Mouse (Mus musculus): ENCODE measurements around the gene Olfr960. TPM values are rescaled to one million over a fixed set of nuclear protein-coding genes. Genes with fewer than 3 reads are reported as not detected.

The Olfr960 gene
- polyA plus RNA-seq (2014; fragmentation: Illumina TruSeq; extraction: RNeasy Lipid Tissue Mini Kit (QIAGEN cat#74804); ENCODE audit: insufficient read depth, low read depth, low replicate concordance): not detected

GRCm38 (mm10) chr9:39621073-39621472 is at the start of gene Olfr960:
Olfr960 (plus strand) TSS chr9:39621373.

GRCm38 (mm10) chr9:39575469-39575868 is 45.7 kb upstream of the Olfr960 start, which contains the start of gene Olfr959:
Olfr959 (minus strand) TSS chr9:39575569.

GRCm38 (mm10) chr9:39603999-39604453 is 17.1 kb upstream of the Olfr960 start, which contains the start of gene AW551984:
AW551984 (minus strand) TSS chr9:39604403.

GRCm38 (mm10) chr9:39610355-39610754 is 10.8 kb upstream of the Olfr960 start, which contains the start of gene Olfr148:
Olfr148 (plus strand) TSS chr9:39610655.

GRCm38 (mm10) chr9:39644785-39645184 is 23.6 kb downstream of the Olfr960 start, which contains the start of gene Olfr961:
Olfr961 (plus strand) TSS chr9:39645085.

GRCm38 (mm10) chr9:39666905-39667304 is 45.7 kb downstream of the Olfr960 start, which contains the start of gene Olfr963:
Olfr963 (plus strand) TSS chr9:39667205.

Other genes starting within 250 kb of the Olfr960 start
- gene Olfr951, start 234.0 kb upstream of the Olfr960 start, polyA plus RNA-seq (2014; fragmentation: Illumina TruSeq; extraction: RNeasy Lipid Tissue Mini Kit (QIAGEN cat#74804); ENCODE audit: insufficient read depth, low read depth, low replicate concordance): not detected
- gene Olfr952, start 194.2 kb upstream of the Olfr960 start, polyA plus RNA-seq (2014; fragmentation: Illumina TruSeq; extraction: RNeasy Lipid Tissue Mini Kit (QIAGEN cat#74804); ENCODE audit: insufficient read depth, low read depth, low replicate concordance): not detected
- gene Olfr954, start 164.7 kb upstream of the Olfr960 start, polyA plus RNA-seq (2014; fragmentation: Illumina TruSeq; extraction: RNeasy Lipid Tissue Mini Kit (QIAGEN cat#74804); ENCODE audit: insufficient read depth, low read depth, low replicate concordance): not detected
- not detected for gene Olfr955, start 149.4 kb upstream of the Olfr960 start, polyA plus RNA-seq (2014; fragmentation: Illumina TruSeq; extraction: RNeasy Lipid Tissue Mini Kit (QIAGEN cat#74804); ENCODE audit: insufficient read depth, low read depth, low replicate concordance)
- gene Olfr44, start 127.4 kb upstream of the Olfr960 start, polyA plus RNA-seq (2014; fragmentation: Illumina TruSeq; extraction: RNeasy Lipid Tissue Mini Kit (QIAGEN cat#74804); ENCODE audit: insufficient read depth, low read depth, low replicate concordance): not detected
- gene Olfr957, start 105.6 kb upstream of the Olfr960 start, polyA plus RNA-seq (2014; fragmentation: Illumina TruSeq; extraction: RNeasy Lipid Tissue Mini Kit (QIAGEN cat#74804); ENCODE audit: insufficient read depth, low read depth, low replicate concordance): not detected
- not detected for gene Olfr958, start 67.3 kb upstream of the Olfr960 start, polyA plus RNA-seq (2014; fragmentation: Illumina TruSeq; extraction: RNeasy Lipid Tissue Mini Kit (QIAGEN cat#74804); ENCODE audit: insufficient read depth, low read depth, low replicate concordance)
- gene Olfr959, start 45.8 kb upstream of the Olfr960 start, polyA plus RNA-seq (2014; fragmentation: Illumina TruSeq; extraction: RNeasy Lipid Tissue Mini Kit (QIAGEN cat#74804); ENCODE audit: insufficient read depth, low read depth, low replicate concordance): not detected
- gene AW551984, start 17.0 kb upstream of the Olfr960 start, polyA plus RNA-seq (2014; fragmentation: Illumina TruSeq; extraction: RNeasy Lipid Tissue Mini Kit (QIAGEN cat#74804); ENCODE audit: insufficient read depth, low read depth, low replicate concordance): 0.23 TPM
- not detected for gene Olfr148, start 10.7 kb upstream of the Olfr960 start, polyA plus RNA-seq (2014; fragmentation: Illumina TruSeq; extraction: RNeasy Lipid Tissue Mini Kit (QIAGEN cat#74804); ENCODE audit: insufficient read depth, low read depth, low replicate concordance)
- not detected for gene Olfr961, start 23.7 kb downstream of the Olfr960 start, polyA plus RNA-seq (2014; fragmentation: Illumina TruSeq; extraction: RNeasy Lipid Tissue Mini Kit (QIAGEN cat#74804); ENCODE audit: insufficient read depth, low read depth, low replicate concordance)
- gene Olfr963, start 45.8 kb downstream of the Olfr960 start, polyA plus RNA-seq (2014; fragmentation: Illumina TruSeq; extraction: RNeasy Lipid Tissue Mini Kit (QIAGEN cat#74804); ENCODE audit: insufficient read depth, low read depth, low replicate concordance): not detected
- gene Olfr149, start 85.7 kb downstream of the Olfr960 start, polyA plus RNA-seq (2014; fragmentation: Illumina TruSeq; extraction: RNeasy Lipid Tissue Mini Kit (QIAGEN cat#74804); ENCODE audit: insufficient read depth, low read depth, low replicate concordance): not detected
- gene Olfr965, start 90.0 kb downstream of the Olfr960 start, polyA plus RNA-seq (2014; fragmentation: Illumina TruSeq; extraction: RNeasy Lipid Tissue Mini Kit (QIAGEN cat#74804); ENCODE audit: insufficient read depth, low read depth, low replicate concordance): not detected
- gene Olfr150, start 109.6 kb downstream of the Olfr960 start, polyA plus RNA-seq (2014; fragmentation: Illumina TruSeq; extraction: RNeasy Lipid Tissue Mini Kit (QIAGEN cat#74804); ENCODE audit: insufficient read depth, low read depth, low replicate concordance): not detected
- gene Olfr967, start 124.9 kb downstream of the Olfr960 start, polyA plus RNA-seq (2014; fragmentation: Illumina TruSeq; extraction: RNeasy Lipid Tissue Mini Kit (QIAGEN cat#74804); ENCODE audit: insufficient read depth, low read depth, low replicate concordance): not detected
- gene Olfr968, start 161.9 kb downstream of the Olfr960 start, polyA plus RNA-seq (2014; fragmentation: Illumina TruSeq; extraction: RNeasy Lipid Tissue Mini Kit (QIAGEN cat#74804); ENCODE audit: insufficient read depth, low read depth, low replicate concordance): not detected
- gene Olfr969, start 169.6 kb downstream of the Olfr960 start, polyA plus RNA-seq (2014; fragmentation: Illumina TruSeq; extraction: RNeasy Lipid Tissue Mini Kit (QIAGEN cat#74804); ENCODE audit: insufficient read depth, low read depth, low replicate concordance): not detected
- gene Olfr970, start 187.5 kb downstream of the Olfr960 start, polyA plus RNA-seq (2014; fragmentation: Illumina TruSeq; extraction: RNeasy Lipid Tissue Mini Kit (QIAGEN cat#74804); ENCODE audit: insufficient read depth, low read depth, low replicate concordance): not detected
- not detected for gene Olfr971, start 215.5 kb downstream of the Olfr960 start, polyA plus RNA-seq (2014; fragmentation: Illumina TruSeq; extraction: RNeasy Lipid Tissue Mini Kit (QIAGEN cat#74804); ENCODE audit: insufficient read depth, low read depth, low replicate concordance)
- not detected for gene Olfr972, start 245.0 kb downstream of the Olfr960 start, polyA plus RNA-seq (2014; fragmentation: Illumina TruSeq; extraction: RNeasy Lipid Tissue Mini Kit (QIAGEN cat#74804); ENCODE audit: insufficient read depth, low read depth, low replicate concordance)